Mouse (Mus musculus): ENCODE results near the gene Hist1h2bc.

Hist1h2bc gene

GRCm38 (mm10) chr13:23683755-23684281 lies at the start of gene Hist1h2bc, which contains the start of gene Hist1h2ac:
Gene Hist1h2bc, plus strand, starts transcription at chr13:23684199.
Gene Hist1h2ac, minus strand, starts transcription at chr13:23683948.
- DNase-seq, result peak; percentile 97

- no peak for DNase-seq
Observed at GRCm38 (mm10) chr13:23659636-23660366, 24.2 kb upstream of the Hist1h2bc start.

- no peak for DNase-seq
Observed at GRCm38 (mm10) chr13:23662536-23662935, 21.5 kb upstream of the Hist1h2bc start.

GRCm38 (mm10) chr13:23681990-23682582 lies 1.9 kb upstream of the Hist1h2bc start:
- DNase-seq, result no peak

- no peak for DNase-seq
Observed at GRCm38 (mm10) chr13:23682623-23682946, 1.4 kb upstream of the Hist1h2bc start.

GRCm38 (mm10) chr13:23682947-23683754 lies 848 bp upstream of the Hist1h2bc start:
- DNase-seq, result peak; percentile 38

- DNase-seq, result peak; percentile 50
Observed at GRCm38 (mm10) chr13:23684295-23684945, 421 bp downstream of the Hist1h2bc start.

- no peak for DNase-seq
Observed at GRCm38 (mm10) chr13:23685121-23685861, 1.3 kb downstream of the Hist1h2bc start.

- DNase-seq, result no peak
Observed at GRCm38 (mm10) chr13:23685966-23686365, 2.0 kb downstream of the Hist1h2bc start.

GRCm38 (mm10) chr13:23687181-23687580 lies 3.2 kb downstream of the Hist1h2bc start:
- no peak for DNase-seq

- no peak for DNase-seq
Observed at GRCm38 (mm10) chr13:23687907-23688306, 3.9 kb downstream of the Hist1h2bc start.

GRCm38 (mm10) chr13:23688956-23689355 lies 5.0 kb downstream of the Hist1h2bc start:
- DNase-seq, result no peak

GRCm38 (mm10) chr13:23689459-23689858 lies 5.5 kb downstream of the Hist1h2bc start:
- DNase-seq, result no peak

- no peak for DNase-seq
Observed at GRCm38 (mm10) chr13:23693856-23694440, 9.9 kb downstream of the Hist1h2bc start.

GRCm38 (mm10) chr13:23694956-23695355 lies 11.0 kb downstream of the Hist1h2bc start:
- DNase-seq, result no peak

- no peak for DNase-seq
Observed at GRCm38 (mm10) chr13:23695514-23695913, 11.5 kb downstream of the Hist1h2bc start, which contains the start of gene Hist1h1t. Gene Hist1h1t, plus strand, starts transcription at chr13:23695814.

GRCm38 (mm10) chr13:23696061-23696474 lies 12.1 kb downstream of the Hist1h2bc start:
- no peak for DNase-seq

GRCm38 (mm10) chr13:23697491-23698299 lies 13.7 kb downstream of the Hist1h2bc start:
- DNase-seq, result peak; percentile 55

GRCm38 (mm10) chr13:23698300-23698693 lies 14.3 kb downstream of the Hist1h2bc start, which contains the start of gene Hist1h4c:
Gene Hist1h4c, minus strand, starts transcription at chr13:23698454.
- DNase-seq, result peak; percentile 100

GRCm38 (mm10) chr13:23698996-23699395 lies 15.0 kb downstream of the Hist1h2bc start:
- DNase-seq, result peak; percentile 51

- no peak for DNase-seq
Observed at GRCm38 (mm10) chr13:23699767-23700166, 15.8 kb downstream of the Hist1h2bc start.

All from cerebellum, adult 9-10 months (tissue).